Mouse (Mus musculus) stomach, postnatal 0 days (tissue): ENCODE results near the gene Phox2a. TPM values are rescaled to one million over a fixed set of nuclear protein-coding genes. Genes with fewer than 3 reads are reported as not detected.

Source experiments
- ATAC-seq: fragments of 200-750 bp; cut with Nextera tagmentation; 2 replicates; pipeline ENCODE4 v1.8.0; 2017; ENCODE audit not compliant: low FRiP score, low TSS enrichment
- DNase-seq: peaks from one replicate; pipeline ENCODE4 v3.0.0-alpha.2; 2016; ENCODE audit warnings: low spot score
- H3K27ac ChIP-seq: fragments of 300-500 bp; sonication (generic); replicated peaks from 2 replicates; pipeline ENCODE4 v1.5.1; 2014; ENCODE audit warnings: mild to moderate bottlenecking, control low read depth
- H3K27me3 ChIP-seq: fragments of 300-500 bp; sonication (generic); 2 replicates; pipeline ENCODE4 v1.6.1; 2014; ENCODE audit warnings: low read length; ENCODE audit not compliant: control insufficient read depth, insufficient read depth
- H3K36me3 ChIP-seq: fragments of 300-500 bp; sonication (generic); 2 replicates; pipeline ENCODE4 v1.6.1; 2014; ENCODE audit warnings: low read length, mixed read lengths; ENCODE audit not compliant: control insufficient read depth, insufficient read depth
- H3K4me1 ChIP-seq: fragments of 300-500 bp; sonication (generic); replicated peaks from 2 replicates; pipeline ENCODE4 v1.6.1; 2014; ENCODE audit warnings: antibody characterized with exemption; ENCODE audit not compliant: control insufficient read depth, insufficient read depth
- H3K4me2 ChIP-seq: fragments of 300-500 bp; sonication (generic); replicated peaks from 2 replicates; pipeline ENCODE4 v1.6.1; 2014; ENCODE audit warnings: low read depth, mild to moderate bottlenecking, control low read depth, moderate library complexity
- H3K4me3 ChIP-seq: fragments of 300-500 bp; sonication (generic); 2 replicates; pipeline ENCODE4 v1.5.1; 2014; ENCODE audit warnings: low read depth, low read length, control low read depth
- H3K9ac ChIP-seq: fragments of 300-500 bp; sonication (generic); 2 replicates; pipeline ENCODE4 v1.6.1; 2014; ENCODE audit warnings: mild to moderate bottlenecking, low read length, control low read depth, mixed read lengths
- H3K9me3 ChIP-seq: fragments of 300-500 bp; sonication (generic); 2 replicates; pipeline ENCODE4 v1.6.1; 2016; ENCODE audit warnings: low read length; ENCODE audit not compliant: control insufficient read depth
- CTCF ChIP-seq: IDR thresholded peaks from 2 replicates; pipeline ENCODE4 v1.5.1; 2016; ENCODE audit warnings: antibody characterized with exemption, low read depth, mild to moderate bottlenecking, moderate library complexity
- EP300 ChIP-seq: optimal IDR thresholded peaks from 2 replicates; pipeline ENCODE3; 2016; ENCODE audit warnings: antibody characterized with exemption
- WGBS: fragments of 180-500 bp; shearing (Covaris S2); extraction: QIAGEN DNeasy Blood & Tissue Kit; methylation state at CpG from one replicate; pipeline ENCODE4 v1.1.7; 2014; 5-methylcytosine and 5-hydroxymethylcytosine counted together
- polyA plus RNA-seq: library from polyadenylated mRNA; unstranded; fragments of >200 nt; fragmentation: Nextera tagmentation; extraction: Ambion mirVana; gene quantifications from 2 replicates; pipeline ENCODE4 v1.2.1, GENCODE M21; 2015

Phox2a gene
- polyA plus RNA-seq, 1 experiment from 2014 or later, result 3.7 TPM

DNA sequence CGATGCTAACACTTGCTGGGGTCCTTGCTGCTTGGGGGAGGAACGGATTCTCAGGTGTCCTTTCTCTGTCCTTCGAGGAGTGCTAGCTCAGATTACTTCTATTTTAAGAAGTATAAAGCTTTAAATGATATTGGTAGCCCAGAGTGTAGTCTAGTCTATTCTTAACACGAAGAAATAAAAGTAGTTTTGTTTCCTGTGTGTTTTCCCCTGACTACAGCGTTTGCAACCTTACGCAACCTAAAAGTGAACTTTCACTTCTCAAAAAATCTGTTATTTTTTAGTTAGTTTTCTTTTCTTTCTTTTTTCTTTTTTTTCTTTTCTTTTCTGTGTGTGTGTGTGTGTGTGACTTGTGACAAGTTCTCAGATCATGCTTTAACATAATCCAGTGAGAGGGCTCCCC lies 33.6 kb downstream of the Phox2a start:
- Histone ChIP-seq H3K9me3 (no peaks in the 10 kb centered on the region), H3K4me3 (no peak overlapping the region), H3K36me3 (no peaks in the 10 kb centered on the region), H3K27ac (no peak overlapping the region), H3K4me1 (no peaks in the 10 kb centered on the region), H3K4me2 (no peak overlapping the region), H3K27me3 (no peaks in the 10 kb centered on the region), H3K9ac (no peak overlapping the region)
- 76% methylated on average over 6 of the region's 6 CpGs for WGBS
- no peak for ATAC-seq
- no peak for TF ChIP-seq CTCF
- TF ChIP-seq EP300, result no peak
- DNase-seq, result no peak

DNA sequence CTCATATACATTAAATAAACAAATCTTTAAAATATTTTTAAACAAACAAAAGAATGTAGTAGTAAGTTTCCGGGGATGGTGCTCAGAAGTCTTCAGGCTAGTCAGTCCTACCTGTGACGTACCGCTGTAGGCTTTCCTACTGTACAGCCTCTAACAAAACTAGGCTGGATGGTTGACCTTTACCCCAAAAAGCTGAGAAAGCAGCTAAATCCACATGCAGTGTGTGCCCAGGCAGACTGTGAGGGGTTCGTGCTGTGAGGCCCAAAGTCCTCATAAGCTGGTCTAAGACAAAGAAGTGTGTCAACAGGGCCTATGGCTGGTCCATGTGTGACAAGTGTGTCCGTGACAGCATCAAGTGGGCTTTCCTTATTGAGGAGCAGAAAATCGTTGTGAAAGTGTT lies 34.7 kb downstream of the Phox2a start:
- Histone ChIP-seq H3K27ac (no peak overlapping the region), H3K4me2 (no peak overlapping the region), H3K9ac (no peak overlapping the region), H3K4me3 (no peak overlapping the region), H3K4me1 (no peaks in the 10 kb centered on the region), H3K36me3 (no peaks in the 10 kb centered on the region), H3K9me3 (no peaks in the 10 kb centered on the region), H3K27me3 (no peaks in the 10 kb centered on the region)
- 76% methylated on average over 6 of the region's 6 CpGs for WGBS
- DNase-seq (no peak), ATAC-seq (no peak)
- TF ChIP-seq EP300 (no peak), CTCF (no peak)

DNA sequence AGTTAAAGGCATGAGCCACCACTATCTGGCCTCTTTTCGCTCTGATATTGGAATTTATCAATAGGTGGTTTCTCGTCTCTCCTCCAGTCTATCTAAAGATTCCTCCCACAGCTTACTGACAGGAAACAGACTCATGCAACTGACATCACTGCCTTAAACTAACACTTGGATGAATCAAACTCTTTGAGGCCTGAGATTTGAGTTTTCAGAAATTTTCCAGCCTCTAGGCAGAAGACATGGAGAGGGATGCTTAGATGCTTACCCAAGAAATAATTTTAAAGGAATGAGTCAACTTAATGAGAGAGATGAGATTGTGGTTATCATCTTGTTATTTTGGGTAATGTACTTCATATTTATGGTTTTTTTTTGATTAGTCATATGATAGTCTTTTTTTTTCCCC lies 35.7 kb downstream of the Phox2a start:
- no peaks in the 10 kb centered on the region for H3K9me3 ChIP-seq
- H3K4me1 ChIP-seq, result no peaks in the 10 kb centered on the region
- no peak overlapping the region for H3K27ac ChIP-seq
- ATAC-seq (no peak), DNase-seq (no peak)
- H3K4me3 ChIP-seq, result no peak overlapping the region
- no peaks in the 10 kb centered on the region for H3K27me3 ChIP-seq
- TF ChIP-seq CTCF (no peak), EP300 (no peak)
- no peak overlapping the region for H3K9ac ChIP-seq
- no peaks in the 10 kb centered on the region for H3K36me3 ChIP-seq
- H3K4me2 ChIP-seq, result no peak overlapping the region
- WGBS, result 75% methylated on average over 2 of the region's 2 CpGs

DNA sequence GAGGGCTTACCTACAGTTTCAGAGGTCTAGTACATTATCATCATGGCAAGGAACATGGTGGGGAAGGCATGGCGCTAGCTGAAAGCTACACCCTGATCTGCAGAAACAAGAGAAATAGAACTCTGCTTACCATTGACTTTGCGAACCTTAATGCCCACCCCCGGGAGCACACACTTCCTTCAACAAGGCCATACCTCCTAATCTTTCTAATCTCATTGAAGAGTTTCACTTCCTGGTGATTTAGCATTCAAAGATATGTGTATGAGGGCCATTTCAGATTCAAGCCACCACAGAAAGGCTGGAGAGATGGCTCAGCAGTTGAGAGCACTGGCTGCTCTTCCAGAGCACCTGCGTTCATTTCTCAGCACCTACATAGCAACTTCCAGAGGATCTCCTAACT lies 39.0 kb downstream of the Phox2a start, which contains the start of gene Folr2:
Gene Folr2 (minus strand): TSS at position 101 of the 400 bp plus-strand sequence.
- Histone ChIP-seq H3K4me1 (no peaks in the 10 kb centered on the region), H3K27ac (no peak within 1 kb of the TSS), H3K27me3 (no peaks in the 10 kb centered on the region), H3K9me3 (no peaks in the 10 kb centered on the region), H3K36me3 (no peaks in the 10 kb centered on the region), H3K4me3 (no peak within 1 kb of the TSS), H3K9ac (no peak within 1 kb of the TSS), H3K4me2 (no peak within 1 kb of the TSS)
- ATAC-seq (no peak), DNase-seq (no peak)
- TF ChIP-seq EP300 (no peak), CTCF (no peak)
- WGBS, result 78% methylated on average over 4 of the region's 4 CpGs

DNA sequence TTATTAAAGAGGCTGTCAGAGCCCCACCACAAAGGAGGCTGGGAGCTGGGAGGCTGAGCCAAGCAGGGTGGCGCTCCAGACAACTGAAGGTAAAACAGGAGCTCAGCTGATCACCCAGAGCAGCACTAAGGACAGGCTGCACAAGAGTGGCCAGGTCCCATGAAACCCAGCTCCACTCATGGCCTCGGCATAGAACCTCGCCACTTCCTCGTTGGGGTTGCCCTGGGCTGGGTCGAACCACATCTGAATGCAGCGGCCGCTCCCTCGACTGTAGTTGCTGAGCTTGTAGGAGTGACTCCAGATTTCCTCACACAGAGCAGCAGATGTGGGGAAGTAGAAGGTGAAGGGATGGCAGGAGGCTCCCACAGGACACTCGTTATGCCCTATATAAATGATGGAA lies 40.2 kb downstream of the Phox2a start:
- H3K4me3 ChIP-seq, result no peak overlapping the region
- no peaks in the 10 kb centered on the region for H3K36me3 ChIP-seq
- peak; percentile 42 for DNase-seq
- H3K27ac ChIP-seq, result peak overlapping the region; percentile 58
- no peak overlapping the region for H3K4me2 ChIP-seq
- no peaks in the 10 kb centered on the region for H3K9me3 ChIP-seq
- no peaks in the 10 kb centered on the region for H3K4me1 ChIP-seq
- peak; percentile 79 for ATAC-seq
- H3K9ac ChIP-seq, result no peak overlapping the region
- WGBS, result 57% methylated on average over 9 of the region's 9 CpGs
- TF ChIP-seq EP300 (no peak), CTCF (no peak)
- H3K27me3 ChIP-seq, result no peaks in the 10 kb centered on the region

DNA sequence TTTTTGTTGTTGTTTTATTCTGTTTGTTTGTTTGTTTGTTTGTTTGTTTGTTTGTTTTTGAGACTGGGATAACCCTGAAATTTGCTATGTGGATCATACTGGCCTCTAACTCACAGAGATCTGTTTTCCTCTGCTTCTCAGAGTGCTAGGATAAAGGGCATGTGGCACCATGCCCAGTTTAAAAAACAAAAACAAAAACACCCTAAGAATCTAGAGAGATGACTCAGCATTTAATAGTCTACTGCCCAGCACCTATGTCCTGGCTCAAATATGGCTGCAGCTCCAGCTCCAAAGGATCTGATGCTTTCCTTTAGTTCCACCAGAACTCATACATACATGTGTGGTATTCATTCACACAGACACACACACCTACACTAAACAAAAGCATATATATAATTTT lies 42.9 kb downstream of the Phox2a start:
- Histone ChIP-seq H3K4me1 (no peaks in the 10 kb centered on the region), H3K9ac (no peak overlapping the region), H3K27me3 (no peaks in the 10 kb centered on the region), H3K4me2 (no peak overlapping the region), H3K9me3 (no peaks in the 10 kb centered on the region), H3K27ac (no peak overlapping the region), H3K36me3 (no peaks in the 10 kb centered on the region), H3K4me3 (no peak overlapping the region)
- no peak for TF ChIP-seq CTCF
- no peak for TF ChIP-seq EP300
- DNase-seq (no peak), ATAC-seq (no peak)
